Mouse (Mus musculus): ENCODE data around the gene Rab19.
"Not testable (repeated sequence)": the region's sequence is repeated elsewhere in the genome, so short reads cannot be mapped to it uniquely, and the experiment has no call there.

Gene Rab19

DNA sequence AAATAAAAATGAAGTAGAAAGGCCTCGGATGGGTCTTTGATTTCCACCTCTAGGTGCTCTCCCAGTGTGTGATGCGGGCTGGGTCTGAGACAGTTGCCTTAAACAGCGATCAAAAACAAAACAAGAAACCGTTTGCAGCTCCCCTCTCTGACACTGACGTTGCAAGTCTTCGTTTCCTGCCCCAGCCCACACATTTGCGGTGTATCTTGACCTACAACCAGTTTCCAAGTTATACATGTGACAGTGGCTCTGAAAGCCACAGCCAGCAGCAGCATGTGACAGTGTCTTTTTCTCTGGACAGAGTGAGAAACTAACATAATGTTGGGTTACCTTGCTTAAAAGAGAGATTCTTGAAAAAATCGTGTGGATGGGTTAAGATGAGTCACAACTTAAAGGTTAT is 1.2 kb upstream of the Rab19 start:
- peak; percentile 24 for DNase-seq (ENCODE audit: low spot score)

DNA sequence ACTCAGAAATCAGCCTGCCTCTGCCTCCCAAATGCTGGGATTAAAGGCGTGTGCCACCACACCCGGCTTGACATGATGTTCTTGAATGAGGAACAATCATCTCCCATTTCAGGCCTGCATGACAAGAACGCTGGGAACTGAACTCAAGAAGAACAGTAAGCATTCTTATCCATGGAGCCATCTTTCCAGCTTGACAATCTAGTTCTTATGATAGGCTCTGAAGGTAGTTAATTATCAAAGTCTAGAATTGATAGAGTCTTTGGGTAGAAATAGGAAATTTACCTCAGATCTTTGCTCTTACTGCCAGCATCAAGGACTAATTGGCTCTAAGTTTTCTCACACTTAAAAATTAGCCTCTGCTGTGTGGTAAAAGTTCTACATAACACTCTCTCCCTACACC is 699 bp upstream of the Rab19 start:
- DNase-seq (ENCODE audit: low spot score) = no peak

- no peak for DNase-seq (ENCODE audit: low spot score)
These were observed 9.0 kb downstream of the Rab19 start for GRCm38 (mm10) chr6:39389988-39390387.

DNA sequence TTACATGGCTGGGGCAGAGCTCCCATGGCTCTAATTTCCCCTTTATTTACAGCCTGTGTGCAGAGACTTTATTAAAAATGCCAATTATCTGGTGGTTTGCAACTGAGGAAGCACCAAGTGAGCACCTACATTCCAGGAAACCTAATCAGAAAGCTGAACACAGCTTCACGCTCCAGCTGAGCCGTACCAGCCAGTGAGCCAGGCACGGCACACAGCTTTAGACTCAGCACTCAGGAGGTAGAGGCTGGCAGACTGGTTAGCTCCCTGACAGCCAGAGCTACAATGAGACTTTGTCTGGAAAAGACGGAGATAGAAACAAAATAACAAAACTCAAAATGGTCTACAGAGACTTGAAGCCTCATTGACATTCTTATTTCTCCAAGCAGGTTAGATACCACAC is 14.5 kb downstream of the Rab19 start:
- no peak for DNase-seq (ENCODE audit: low spot score)

GRCm38 (mm10) chr6:39395916-39396315 is 14.9 kb downstream of the Rab19 start:
- DNase-seq (ENCODE audit: low spot score) = no peak

DNA sequence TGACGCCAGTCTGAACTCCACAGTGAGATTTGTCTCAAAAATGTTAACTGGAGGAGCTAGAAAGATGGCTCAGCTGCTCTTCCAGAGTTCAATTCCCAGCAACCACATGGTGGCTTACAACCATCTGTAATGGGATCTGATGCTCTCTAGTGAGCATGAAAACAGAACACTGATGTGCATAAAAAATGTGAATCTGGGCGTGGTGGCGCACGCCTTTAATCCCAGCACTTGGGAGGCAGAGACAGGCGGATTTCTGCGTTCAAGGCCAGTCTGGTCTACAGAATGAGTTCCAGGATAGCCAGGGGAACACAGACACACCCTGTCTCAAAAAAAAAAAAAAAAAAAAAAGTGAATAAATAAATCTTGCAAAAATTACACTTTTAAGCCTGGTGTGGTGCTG is 16.1 kb downstream of the Rab19 start:
- DNase-seq (ENCODE audit: low spot score) = no peak

DNA sequence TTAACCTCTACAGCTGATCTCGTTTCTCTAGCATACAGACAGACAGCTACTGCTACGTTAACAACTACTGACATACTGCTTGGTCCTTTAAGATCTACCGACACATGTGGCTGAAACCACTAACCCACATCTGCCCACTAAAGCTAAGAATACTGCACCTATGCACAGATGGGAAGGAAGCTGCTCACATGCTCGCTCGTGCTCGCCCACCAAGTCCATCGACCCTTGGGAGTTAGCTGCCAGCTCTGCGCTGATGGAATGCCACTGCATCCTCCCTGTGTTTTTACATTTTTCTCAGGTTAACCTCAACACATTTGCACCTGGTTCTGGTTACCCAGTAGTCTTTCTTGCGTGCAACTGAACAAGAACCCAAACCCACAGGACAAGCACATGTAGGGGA is 17.4 kb downstream of the Rab19 start:
- DNase-seq (ENCODE audit: low spot score) = no peak

- DNase-seq (ENCODE audit: low spot score) = no peak
These were observed 19.4 kb downstream of the Rab19 start for GRCm38 (mm10) chr6:39400343-39400742.

GRCm38 (mm10) chr6:39403136-39403535 is 22.2 kb downstream of the Rab19 start:
- DNase-seq (ENCODE audit: low spot score) = no peak

DNA sequence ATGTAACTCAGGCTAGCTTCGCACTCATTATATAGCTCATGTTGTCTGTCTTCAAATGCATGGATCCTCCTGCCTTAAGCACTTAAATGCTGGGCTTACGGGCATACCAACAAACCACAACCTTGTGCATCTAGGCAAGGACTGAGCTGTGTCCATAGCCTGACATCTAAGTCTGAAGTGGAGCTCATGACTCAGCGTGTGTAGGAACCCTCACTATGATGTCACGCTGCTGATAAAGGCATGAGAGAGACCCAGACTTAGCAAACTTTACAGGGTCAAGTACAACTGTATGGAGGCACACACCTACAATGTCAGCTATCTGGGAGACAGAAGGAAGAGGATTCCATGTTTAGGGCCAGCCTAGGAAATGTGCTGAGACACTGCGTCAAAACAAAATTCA is 25.5 kb downstream of the Rab19 start:
- no peak for DNase-seq (ENCODE audit: low spot score)

DNA sequence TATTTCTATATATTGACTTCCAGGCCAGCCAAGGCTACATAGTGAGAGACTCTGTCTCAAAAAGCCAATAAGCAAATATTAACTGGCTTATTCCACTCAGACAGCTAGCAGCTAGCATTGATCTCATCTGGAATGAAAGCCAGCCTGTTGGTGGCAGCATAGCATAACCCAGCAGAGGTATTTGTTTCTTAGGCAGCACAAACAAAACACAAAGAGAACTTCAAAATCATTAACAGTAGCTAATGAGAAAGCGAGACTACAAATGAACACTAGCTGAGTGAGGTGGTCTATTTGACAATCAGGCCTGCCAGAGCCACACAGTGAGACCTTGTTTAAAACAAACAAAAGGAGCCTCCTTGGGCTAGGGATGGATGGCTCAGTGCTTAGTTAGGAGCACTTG is 33.1 kb downstream of the Rab19 start:
- no peak for DNase-seq (ENCODE audit: low spot score)

DNA sequence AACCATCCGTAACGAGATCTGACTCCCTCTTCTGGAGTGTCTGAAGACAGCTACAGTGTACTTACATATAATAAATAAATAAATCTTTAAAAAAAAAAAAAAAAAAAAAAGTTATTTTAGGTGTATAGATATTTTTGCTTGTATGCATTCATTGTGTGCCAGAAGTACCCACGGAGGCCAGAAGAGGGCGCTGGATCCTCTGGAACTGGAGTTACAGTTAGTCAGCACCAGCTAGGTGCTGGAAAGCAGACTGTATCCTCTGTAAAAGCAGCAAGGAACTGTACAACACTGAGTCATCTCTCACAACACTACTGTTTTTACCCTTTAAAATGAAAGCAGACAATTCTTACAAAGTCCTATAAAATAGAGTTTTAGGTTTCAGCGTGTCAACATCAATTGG is 34.8 kb downstream of the Rab19 start:
- DNase-seq (ENCODE audit: low spot score) = peak; percentile 78

DNA sequence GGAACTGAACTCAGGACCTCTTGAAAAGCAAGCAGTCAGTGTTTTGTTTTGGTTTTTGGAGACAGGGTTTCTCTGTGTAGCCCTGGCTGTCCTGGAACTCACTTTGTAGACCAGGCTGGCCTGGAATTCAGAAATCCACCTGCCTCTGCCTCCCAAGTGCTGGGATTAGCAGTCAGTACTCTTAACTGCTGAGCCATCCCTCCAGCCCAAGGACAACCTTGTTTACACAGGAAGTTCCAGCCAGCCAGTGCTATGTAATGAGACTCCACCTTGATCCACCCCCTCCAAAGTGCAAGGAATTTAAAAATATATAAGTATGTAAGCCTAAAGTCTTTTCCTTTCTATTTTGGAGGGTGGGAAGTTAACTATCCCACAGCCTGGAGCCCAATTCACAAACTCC is 35.7 kb downstream of the Rab19 start:
- DNase-seq (ENCODE audit: low spot score) = not testable (repeated sequence)

DNA sequence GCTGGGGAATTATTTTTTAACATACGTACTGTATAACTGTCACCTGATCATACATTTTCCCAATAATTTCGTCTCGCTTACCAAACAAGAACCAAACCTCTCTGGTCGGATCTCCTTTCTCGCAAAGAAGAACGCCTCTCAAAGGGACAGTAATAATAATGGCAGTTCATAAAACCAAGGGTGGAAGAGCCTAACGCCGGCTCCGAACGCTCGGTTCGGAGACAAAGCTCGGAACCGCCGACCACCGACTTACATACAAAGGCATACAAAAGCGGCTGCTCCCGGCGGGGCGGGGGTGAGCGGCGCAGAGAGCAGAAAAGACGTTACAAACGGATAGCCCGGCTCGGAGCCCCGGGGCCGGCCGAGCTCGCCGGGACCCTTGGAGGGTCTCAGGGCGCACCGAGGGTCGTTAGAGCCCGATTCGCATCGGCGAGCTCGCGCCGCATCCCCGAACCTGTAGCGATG is 38.4 kb downstream of the Rab19 start:
- DNase-seq (ENCODE audit: low spot score) = no peak

DNA sequence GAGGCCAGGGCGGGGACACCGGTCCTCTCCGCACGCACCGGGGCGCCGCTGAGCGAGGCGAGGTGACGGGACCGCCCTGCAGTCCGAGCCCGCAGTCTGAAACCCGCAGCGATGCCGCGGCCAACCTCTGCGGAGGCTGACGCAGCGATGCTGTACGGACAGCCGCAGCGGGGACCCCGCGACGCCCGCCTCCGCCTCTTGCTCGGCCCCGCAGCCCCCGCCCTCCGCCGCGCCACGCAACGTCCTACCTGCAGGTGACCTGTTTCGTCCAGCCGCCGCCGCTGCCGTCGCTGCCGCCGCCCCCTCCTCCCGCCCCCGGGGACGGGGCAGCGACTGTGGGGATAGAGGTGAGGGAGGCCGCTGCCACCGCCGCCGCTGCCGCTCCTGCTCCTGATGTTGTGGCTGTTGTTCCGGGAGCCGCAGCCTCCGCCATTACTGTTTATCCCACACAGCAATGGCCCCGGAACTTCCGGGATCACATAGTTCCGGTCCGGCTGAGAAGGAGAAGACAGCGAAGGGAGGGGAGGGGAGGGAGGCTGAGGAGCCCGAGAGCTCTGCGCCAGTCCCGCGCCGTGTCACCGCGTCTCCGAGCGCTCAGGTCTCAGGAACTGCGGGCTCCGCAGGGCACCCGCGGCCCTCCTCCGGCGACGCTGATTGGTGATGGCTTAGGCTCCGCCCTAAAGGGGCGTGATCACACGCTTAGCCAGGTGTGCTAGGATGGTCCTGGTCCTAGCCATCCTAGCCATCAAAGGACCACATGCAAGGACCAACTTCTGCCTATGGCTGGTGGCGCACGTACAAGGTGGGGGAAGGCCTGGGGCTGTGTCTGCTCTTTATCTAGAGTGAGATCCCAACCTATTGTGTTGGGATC is 39.1 kb downstream of the Rab19 start, which contains the start of gene Mkrn1:
TSS of gene Mkrn1 (minus strand) at position 612 of the 871 bp plus-strand sequence.
- peak; percentile 83 for DNase-seq (ENCODE audit: low spot score)

- DNase-seq (ENCODE audit: low spot score) = no peak
These were observed 39.9 kb downstream of the Rab19 start for GRCm38 (mm10) chr6:39420867-39421266.

- peak; percentile 51 for DNase-seq (ENCODE audit: low spot score)
These were observed 42.2 kb downstream of the Rab19 start for GRCm38 (mm10) chr6:39423130-39423551.

DNA sequence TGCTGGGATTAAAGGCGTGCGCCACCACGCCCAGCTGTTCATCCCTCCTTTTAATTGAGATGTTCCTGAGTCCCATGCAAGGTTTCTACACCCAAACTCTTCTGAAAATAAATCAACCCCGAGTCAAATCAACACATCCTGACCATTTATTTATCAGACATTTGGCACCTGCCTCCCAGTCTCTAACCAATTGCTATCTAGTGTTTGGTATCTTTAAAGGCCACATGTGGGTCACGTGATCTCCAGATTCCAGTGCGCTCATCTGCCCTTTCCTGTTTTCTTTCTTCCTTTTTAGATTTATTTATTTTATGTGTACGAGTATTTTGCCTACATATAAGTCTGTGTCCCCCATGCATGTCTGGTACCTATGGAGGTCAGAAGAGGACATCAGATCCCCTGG is 42.7 kb downstream of the Rab19 start:
- DNase-seq (ENCODE audit: low spot score) = peak; percentile 58

DNA sequence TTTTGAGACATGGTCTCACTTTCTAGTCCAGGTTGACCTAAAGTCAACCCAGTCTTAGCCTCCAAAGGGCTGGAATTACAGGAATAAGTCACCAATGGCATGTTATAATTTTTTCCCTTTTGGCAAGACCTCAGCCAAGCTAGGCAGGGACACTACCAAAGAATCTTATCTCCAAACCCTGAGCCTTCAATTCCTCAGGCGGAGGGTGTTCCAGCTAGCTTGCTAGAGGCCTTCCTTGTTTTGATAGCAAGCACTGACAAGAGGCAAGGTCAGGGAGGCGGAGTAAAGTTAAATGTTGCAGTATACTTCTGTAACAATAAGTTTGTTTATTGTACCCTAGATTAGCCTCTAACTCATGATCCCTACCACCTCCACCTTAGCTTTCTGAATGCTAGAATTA is 44.2 kb downstream of the Rab19 start:
- DNase-seq (ENCODE audit: low spot score) = no peak

GRCm38 (mm10) chr6:39426725-39427124 is 45.8 kb downstream of the Rab19 start:
- no peak for DNase-seq (ENCODE audit: low spot score)

- DNase-seq (ENCODE audit: low spot score) = no peak
These were observed 46.5 kb downstream of the Rab19 start for GRCm38 (mm10) chr6:39427276-39428003.

GRCm38 (mm10) chr6:39429007-39429788 is 48.2 kb downstream of the Rab19 start:
- peak; percentile 53 for DNase-seq (ENCODE audit: low spot score)

All from spleen, adult 12 weeks (tissue).